ENCODE assay signal across 8 mouse cellular contexts in the genomic region with DNA sequence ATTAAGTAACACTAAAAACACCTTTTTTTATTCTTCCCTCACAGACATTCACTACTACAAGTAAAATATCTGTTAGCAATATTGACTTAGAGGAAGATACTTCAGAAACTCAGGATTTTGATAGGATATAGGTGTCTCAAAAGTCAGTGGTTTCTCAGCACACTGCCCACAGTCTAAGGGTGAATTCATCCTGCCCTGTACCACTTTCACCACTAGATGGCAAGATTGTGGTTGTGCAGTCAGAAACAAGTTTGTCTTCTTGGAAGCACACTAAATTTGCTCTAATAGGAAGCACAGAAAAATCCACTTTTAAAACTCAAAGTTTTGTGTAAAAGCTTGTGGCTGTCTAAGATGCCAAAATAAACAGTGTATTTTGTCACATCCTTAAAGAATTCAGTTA. TPM values are rescaled to one million over a fixed set of nuclear protein-coding genes. Genes with fewer than 3 reads are reported as not detected.
DNase-seq lines count a peak whose midpoint lies in the region; ATAC-seq and TF ChIP-seq lines count a peak whose summit lies in the region.

No protein-coding gene starts in this region.

- no peak for DNase-seq in frontal cortex, postnatal 25 days (ENCODE audit: low spot score in 2 of 2)
- DNase-seq in thymus, adult 2 months, result peak; percentile 40
- DNase-seq in thymus, adult 18-20 months, result no peak
- DNase-seq in kidney, postnatal 4 days, result peak; percentile 37 to 44
- DNase-seq in ovary, adult 18-20 months (ENCODE audit: low spot score), result no peak

- no peak for TF ChIP-seq CTCF in thymus, adult 2 months (IDR thresholded peaks at IDR 0.05; ENCODE audit: borderline replicate concordance, control insufficient read depth, extremely low read depth, insufficient read depth, low read length, poor library complexity)

- TF ChIP-seq POLR2A in thymus, adult 2 months (IDR thresholded peaks at IDR 0.05; ENCODE audit: control insufficient read depth, extremely low read depth, insufficient read depth, low read length, poor library complexity), result no peak

- H3K27me3 ChIP-seq in thymus, adult 2 months (ENCODE audit: control insufficient read depth, insufficient read depth, low read length), result no peaks in the 10 kb centered on the region

- H3K27ac ChIP-seq in thymus, adult 2 months (ENCODE audit: control insufficient read depth, insufficient read depth, low read length), result no peak overlapping the region

- no peaks in the 10 kb centered on the region; the same call in 1 of the 2 replicates for H3K36me3 ChIP-seq in thymus, adult 2 months (ENCODE audit: control insufficient read depth, insufficient read depth, low read length)

- peak; percentile 72 for ATAC-seq in frontal cortex, adult (ENCODE audit: low TSS enrichment)
- peak; percentile 82 for ATAC-seq in erythroblast, adult 5-6 weeks (replicated peaks; ENCODE audit: low FRiP score, poor library complexity, severe bottlenecking)
- peak; percentile 78; the same call in 1 of the 2 replicates for ATAC-seq in monocyte, adult 5-6 weeks (replicated peaks; ENCODE audit: insufficient number of reproducible peaks, low FRiP score, low TSS enrichment, poor library complexity, severe bottlenecking)

- no peak overlapping the region for H3K4me3 ChIP-seq in thymus, adult 2 months (ENCODE audit: control insufficient read depth, insufficient read depth, low read length)

- H3K4me1 ChIP-seq in thymus, adult 2 months (replicated peaks; ENCODE audit: control insufficient read depth, insufficient read depth, low read length), result no peaks in the 10 kb centered on the region

RNA-seq across cellular contexts. Expression of a gene that starts 8.4 kb away (rescaled TPM):
- 6.3 and 6.6 TPM in 2 replicates for polyA plus RNA-seq in thymus, adult 2 months (2012; rRNA removed)
- total RNA-seq in erythroblast, adult 5-6 weeks (2015; ENCODE audit: low replicate concordance), result 8.8 and 18.4 TPM in 2 replicates
- 3.6 and 9.9 TPM in 2 replicates for total RNA-seq in erythroblast, adult 5-6 weeks (2017; ENCODE audit: low replicate concordance)
- 17.9 to 24.0 TPM (median 19.1 TPM) in 3 replicates for total RNA-seq in monocyte, adult 5-6 weeks (2017)

RNA-seq across cellular contexts. Expression of a gene that starts 8.5 kb away (rescaled TPM):
- polyA plus RNA-seq in thymus, adult 2 months (2012; rRNA removed), result 1.8 TPM in 2 replicates
- total RNA-seq in erythroblast, adult 5-6 weeks (2015; ENCODE audit: low replicate concordance), result 7.1 and 12.1 TPM in 2 replicates
- total RNA-seq in erythroblast, adult 5-6 weeks (2017; ENCODE audit: low replicate concordance), result 11.6 and 12.8 TPM in 2 replicates
- 24.0 to 41.6 TPM (median 26.1 TPM) in 3 replicates for total RNA-seq in monocyte, adult 5-6 weeks (2017)

RNA-seq across cellular contexts. Expression of a gene that starts 38.2 kb away (rescaled TPM):
- 1.1 and 1.3 TPM in 2 replicates for polyA plus RNA-seq in thymus, adult 2 months (2012; rRNA removed)
- 2.3 and 8.8 TPM in 2 replicates for total RNA-seq in erythroblast, adult 5-6 weeks (2015; ENCODE audit: low replicate concordance)
- total RNA-seq in erythroblast, adult 5-6 weeks (2017; ENCODE audit: low replicate concordance), result 5.2 and 7.9 TPM in 2 replicates
- total RNA-seq in monocyte, adult 5-6 weeks (2017), result 23.9 to 32.3 TPM (median 24.3 TPM) in 3 replicates

Comparison
In these comparisons a context has a peak if more than half of its experiments do, and no peak if none do; other contexts are left out.
1. DNase-seq: peak in thymus, adult 2 months (single experiment) and kidney, postnatal 4 days (2 of 2); none in frontal cortex, postnatal 25 days (0 of 2), thymus, adult 18-20 months (0 of 2) and ovary, adult 18-20 months (single experiment).
2. Peak in every context shown above with its lines, with median percentiles within 50 percentile points of each other: ATAC-seq.